16 mouse cellular contexts compared by ENCODE assay signal in the genomic region with DNA sequence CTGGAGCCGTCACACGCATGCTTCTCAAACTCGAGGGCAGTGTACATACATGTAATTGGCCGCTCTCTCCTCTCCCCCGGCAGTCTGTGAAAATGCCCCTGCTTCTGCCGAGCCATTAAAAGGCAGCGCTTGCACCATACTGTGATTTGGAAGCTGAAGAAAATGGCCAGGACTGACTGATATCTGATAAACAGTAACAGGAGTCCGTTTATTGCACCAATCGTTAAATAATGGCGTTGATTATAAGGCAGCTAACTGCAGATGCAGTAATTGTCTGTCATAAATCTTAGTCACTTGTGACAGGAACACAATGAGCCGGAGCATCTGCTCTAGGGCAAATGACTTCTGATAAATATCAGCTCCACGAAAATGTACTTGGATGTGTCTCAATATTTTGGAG.
DNase-seq lines count a peak whose midpoint lies in the region; ATAC-seq lines count a peak whose summit lies in the region.
"Had no signal": no experiment of that assay in that cellular context is flagged by ENCODE, and none has a peak within 500 bp of the region (broad histone marks: within the 10 kb centered on the region; RNA-seq: fewer than 3 reads in every experiment).

No protein-coding gene starts in this region.

- 67% methylated on average over 12 of the region's 12 CpGs for WGBS in forebrain, embryonic 12.5 days
- 79% methylated on average over 12 of the region's 12 CpGs for WGBS in forebrain, embryonic 11.5 days

- no peak overlapping the region for H3K4me3 ChIP-seq in forebrain, embryonic 12.5 days (replicated peaks)
- no peak overlapping the region for H3K4me3 ChIP-seq in forebrain, embryonic 11.5 days (ENCODE audit: low read depth, low read length)
- H3K4me3 ChIP-seq: layer of hippocampus, adult 2 months; megakaryocyte, embryonic 14.5 days had no signal

- no peaks in the 10 kb centered on the region for H3K9me3 ChIP-seq in forebrain, embryonic 12.5 days
- no peaks in the 10 kb centered on the region for H3K9me3 ChIP-seq in forebrain, embryonic 11.5 days (ENCODE audit: control insufficient read depth, low read length)

- no peaks in the 10 kb centered on the region for H3K36me3 ChIP-seq in forebrain, embryonic 12.5 days (replicated peaks)
- no peaks in the 10 kb centered on the region for H3K36me3 ChIP-seq in forebrain, embryonic 11.5 days (ENCODE audit: control insufficient read depth, insufficient read depth, low read length)

- no peaks in the 10 kb centered on the region for H3K27me3 ChIP-seq in forebrain, embryonic 12.5 days
- no peaks in the 10 kb centered on the region for H3K27me3 ChIP-seq in forebrain, embryonic 11.5 days (ENCODE audit: control insufficient read depth, insufficient read depth, low read length)
- H3K27me3 ChIP-seq: megakaryocyte, embryonic 14.5 days had no signal

- H3K4me2 ChIP-seq in forebrain, embryonic 12.5 days, result no peak overlapping the region
- no peak overlapping the region for H3K4me2 ChIP-seq in forebrain, embryonic 11.5 days (ENCODE audit: low read depth, low read length, severe bottlenecking)

- peak; percentile 58 for ATAC-seq in forebrain, embryonic 12.5 days (ENCODE audit: low FRiP score)
- no peak for ATAC-seq in forebrain, embryonic 11.5 days (replicated peaks; ENCODE audit: low FRiP score)
- no peak for ATAC-seq in CD4-positive, CD25-positive, alpha-beta regulatory T cell, adult 4 months

- 0 out of 2 replicates have a peak overlapping the region, but pooled peaks have one; percentile 6 for H3K27ac ChIP-seq in forebrain, embryonic 12.5 days
- H3K27ac ChIP-seq in forebrain, embryonic 11.5 days (ENCODE audit: low read depth, low read length), result no peak overlapping the region
- H3K27ac ChIP-seq: layer of hippocampus, adult 2 months had no signal

- H3K4me1 ChIP-seq in forebrain, embryonic 12.5 days, result 0 out of 2 replicates have a peak, but pooled peaks cover 6% of the 10 kb centered on the region
- H3K4me1 ChIP-seq in forebrain, embryonic 11.5 days (replicated peaks; ENCODE audit: control insufficient read depth, insufficient read depth, low read length), result no peaks in the 10 kb centered on the region
- H3K4me1 ChIP-seq: megakaryocyte, embryonic 14.5 days had no signal

- DNase-seq in forebrain, embryonic 11.5 days (ENCODE audit: low spot score), result no peak
- DNase-seq in retina, postnatal 1 day, result peak; percentile 13
- DNase-seq in retina, embryonic 14.5 days (ENCODE audit: low spot score), result no peak
- peak; percentile 21 for DNase-seq in layer of hippocampus, adult 9-10 months (ENCODE audit: low spot score)
- no peak for DNase-seq in ovary, postnatal 36 days (ENCODE audit: low spot score)
- DNase-seq in lung, postnatal 10 days, result no peak
- DNase-seq: cerebellum, adult 11-12 months; gastrocnemius, postnatal 25 days; kidney, adult 18-20 months; lung, adult 2 months; right cerebral cortex, postnatal 25 days; thymus, adult 2 months had no signal

- no peak overlapping the region for H3K9ac ChIP-seq in forebrain, embryonic 12.5 days
- no peak overlapping the region for H3K9ac ChIP-seq in forebrain, embryonic 11.5 days (ENCODE audit: low read length)

Comparison
In these comparisons a context has a peak if more than half of its experiments do, and no peak if none do; other contexts are left out.
1. DNase-seq: peak in retina, postnatal 1 day (single experiment) and layer of hippocampus, adult 9-10 months (single experiment); none in forebrain, embryonic 11.5 days (single experiment), retina, embryonic 14.5 days (single experiment), ovary, postnatal 36 days (single experiment) and lung, postnatal 10 days (single experiment).